Mouse (Mus musculus): ENCODE results near the gene Aplp1.

The Aplp1 gene

DNA sequence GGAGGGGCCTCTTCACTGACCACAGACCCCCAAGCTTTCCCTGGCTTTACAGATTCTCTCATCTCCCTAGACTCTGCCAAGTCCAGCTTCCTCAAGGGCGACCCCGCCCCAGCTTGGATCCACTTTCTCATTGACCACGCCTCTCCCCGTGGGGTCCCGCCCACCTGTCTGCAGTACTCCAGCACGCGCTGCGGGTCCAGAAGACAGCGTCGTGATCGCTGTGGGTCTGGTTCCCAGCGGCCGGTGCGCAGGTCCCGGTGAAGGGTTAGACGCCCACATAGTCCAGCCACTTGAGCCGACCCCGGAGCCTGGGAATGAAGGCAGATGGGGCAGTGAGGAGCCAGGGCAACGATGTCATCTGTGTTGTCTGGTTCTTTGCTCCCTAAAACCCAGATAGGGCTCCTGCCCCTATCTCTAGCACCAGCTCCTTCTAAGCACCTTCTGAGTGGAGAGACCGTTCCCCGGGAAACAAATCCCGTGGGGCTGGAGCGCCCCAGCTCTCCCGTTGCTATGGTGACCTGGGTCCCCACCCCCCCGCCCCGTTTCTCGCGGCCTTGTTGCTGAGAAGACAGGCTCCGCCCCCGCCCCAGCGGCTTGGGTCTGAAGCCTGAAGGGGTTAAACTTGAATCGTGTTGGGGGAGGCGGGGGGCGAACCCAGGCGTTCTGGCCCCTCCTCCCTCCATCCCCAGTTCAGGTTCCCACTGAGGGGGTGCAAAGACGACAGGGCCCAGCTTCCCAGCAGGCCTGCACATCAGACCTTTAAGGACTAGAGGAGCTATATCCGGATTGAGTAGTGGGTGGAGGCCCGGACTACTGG lies 973 bp downstream of the Aplp1 start:
- no peak for DNase-seq

DNA sequence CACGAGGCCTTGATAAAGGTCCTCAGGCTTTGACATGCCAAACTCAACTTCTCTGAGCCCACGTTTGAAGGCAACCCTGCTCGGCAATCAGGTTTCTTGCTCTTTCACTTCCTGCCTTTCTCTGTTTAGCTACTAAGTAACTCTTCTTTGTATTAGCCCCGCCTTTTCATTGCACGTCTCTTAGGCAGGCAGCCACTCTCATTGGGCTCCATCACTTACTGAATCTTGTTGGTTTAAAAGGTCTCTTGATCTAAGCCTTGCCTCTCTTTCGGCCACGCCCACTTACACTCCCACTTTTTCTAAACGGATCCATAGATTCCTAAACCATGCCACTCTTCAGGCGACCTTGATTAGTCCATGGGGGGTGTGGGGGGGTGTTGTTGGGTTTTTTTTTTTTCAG lies 1.6 kb downstream of the Aplp1 start:
- DNase-seq: no peak

DNA sequence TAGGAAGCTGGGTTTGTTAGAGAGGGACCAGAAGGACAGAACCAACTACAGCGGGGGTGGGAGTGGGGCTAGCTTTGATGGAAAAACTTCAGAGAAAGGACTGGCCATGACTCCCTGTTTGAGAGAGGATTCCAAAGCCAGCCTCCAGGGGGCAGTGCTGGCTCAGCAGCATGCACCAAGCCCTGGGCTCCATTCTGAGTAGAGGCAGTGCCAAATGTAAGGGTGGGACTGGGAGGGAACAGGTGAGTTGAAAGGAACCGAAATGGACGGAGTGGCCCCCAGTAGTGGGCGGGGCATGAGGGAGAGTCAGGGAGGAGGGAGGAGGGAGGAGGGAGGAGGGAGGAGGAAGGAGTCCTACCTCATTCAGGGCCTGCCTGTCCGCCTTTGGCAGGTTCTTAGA lies 4.6 kb downstream of the Aplp1 start:
- DNase-seq: peak; percentile 35

DNA sequence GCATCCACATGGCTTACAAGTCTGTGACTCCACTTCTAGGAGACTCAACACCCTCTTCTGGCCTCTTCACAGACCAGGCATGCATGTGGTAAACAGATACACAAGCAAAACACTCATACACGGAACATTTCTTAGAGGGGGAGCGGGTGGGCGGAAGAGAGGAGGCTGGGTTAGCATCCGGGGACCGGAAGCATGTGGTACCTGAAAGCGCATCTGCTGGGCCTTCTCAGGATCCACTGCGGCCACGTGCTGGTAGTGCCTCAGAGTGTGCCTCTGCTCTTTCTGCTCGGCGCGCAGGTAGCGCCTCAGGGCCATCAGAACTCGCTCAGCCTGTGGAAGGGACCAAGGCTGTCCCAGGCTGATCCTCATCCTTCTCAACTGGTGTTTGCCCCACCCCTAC lies 5.6 kb downstream of the Aplp1 start:
- no peak for DNase-seq

DNA sequence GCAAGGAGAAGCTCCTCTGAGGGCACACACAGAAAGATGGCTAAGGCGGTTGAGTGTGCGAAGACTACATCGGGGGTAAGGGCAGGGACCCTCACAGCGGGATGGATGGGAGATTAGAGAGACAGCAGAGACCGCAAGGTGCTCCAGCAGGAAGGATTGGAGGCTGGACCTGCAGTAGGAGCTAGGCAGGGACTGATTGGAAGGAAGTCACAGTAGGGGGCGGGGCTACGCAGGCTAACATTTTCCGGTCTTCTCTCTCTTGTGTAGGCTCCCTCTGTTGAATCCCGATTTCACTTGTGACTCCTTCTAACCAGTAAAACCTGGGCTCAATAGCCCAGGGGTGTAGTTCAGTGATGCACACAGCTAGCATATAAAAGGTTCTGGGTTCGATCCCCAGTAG lies 8.5 kb downstream of the Aplp1 start:
- no peak for DNase-seq

DNA sequence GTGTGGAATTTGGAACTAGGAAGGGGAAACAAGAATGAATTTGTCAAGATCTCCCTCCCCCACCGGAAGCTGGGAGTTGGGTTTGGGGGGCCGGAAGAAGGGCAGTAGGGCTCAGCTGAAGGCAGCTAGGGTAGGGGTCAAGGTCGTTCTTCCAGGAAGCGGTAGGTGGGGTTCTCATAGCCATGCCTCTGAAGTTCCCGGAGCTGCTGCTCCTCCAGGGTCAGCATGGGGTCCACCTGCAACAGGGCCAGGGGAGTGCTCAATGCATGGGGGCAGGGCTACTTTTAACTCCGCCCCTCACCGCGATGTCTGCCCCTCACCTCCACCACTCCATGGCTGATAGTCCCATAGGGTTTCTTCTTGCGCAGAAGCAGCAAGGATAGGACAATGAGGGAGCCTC lies 10.2 kb downstream of the Aplp1 start:
- DNase-seq: no peak

DNA sequence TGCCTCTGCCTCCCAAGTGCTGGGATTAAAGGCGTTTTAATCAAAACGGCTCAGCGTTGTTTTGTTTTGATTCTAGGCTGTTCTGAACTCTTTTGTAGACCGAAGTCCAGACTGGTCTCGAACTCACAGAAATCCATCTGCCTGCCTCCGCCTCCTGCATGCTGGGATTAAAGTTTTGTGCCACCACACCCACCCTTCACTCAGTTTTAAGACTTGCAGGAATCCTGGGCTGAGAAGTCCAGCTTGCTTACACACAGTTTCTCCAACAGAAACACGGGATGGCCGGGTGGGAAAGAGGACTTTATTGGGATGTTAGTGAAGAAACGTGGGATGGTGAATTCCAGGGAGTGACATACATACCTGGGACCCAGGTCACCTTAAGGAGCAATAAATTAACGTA lies 10.6 kb downstream of the Aplp1 start:
- DNase-seq: no peak

DNA sequence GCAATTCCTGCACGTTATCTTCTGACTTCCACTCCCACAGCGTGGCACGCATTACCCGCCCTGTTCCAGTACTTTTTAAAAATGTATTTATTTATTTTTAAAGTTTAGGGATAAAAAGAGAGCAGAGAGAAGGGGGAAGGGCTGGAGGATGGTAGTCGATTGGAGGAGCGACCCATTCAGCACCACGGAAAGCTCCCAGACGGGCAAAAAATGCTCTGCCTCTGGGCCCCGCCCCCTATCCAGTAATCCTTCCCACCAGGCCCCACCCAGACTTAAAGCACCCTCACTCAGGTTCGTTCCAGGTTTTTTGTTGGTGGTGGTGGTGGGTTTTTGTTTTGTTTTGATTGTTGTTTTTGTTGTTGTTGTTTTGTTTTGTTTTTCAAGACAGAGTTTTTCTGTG lies 11.1 kb downstream of the Aplp1 start:
- peak; percentile 49 for DNase-seq

DNA sequence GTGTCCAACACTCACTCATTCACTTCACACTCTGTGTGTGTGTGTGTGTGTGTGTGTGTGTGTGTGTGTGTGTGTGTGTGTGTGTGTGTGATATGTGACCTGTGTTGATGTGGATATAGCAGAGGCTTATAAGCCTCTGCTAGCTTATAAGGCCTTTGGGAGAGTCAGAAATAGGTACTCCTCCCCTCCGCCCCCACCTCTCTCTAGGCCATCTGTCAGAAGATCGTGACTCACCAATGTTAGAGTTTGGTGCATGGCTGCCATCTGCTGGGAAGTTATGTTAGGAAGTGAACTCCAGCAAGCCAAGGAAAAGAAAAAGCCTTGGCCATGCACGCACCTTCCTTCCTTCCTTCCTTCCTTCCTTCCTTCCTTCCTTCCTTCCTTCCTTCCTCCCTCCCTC lies 13.5 kb downstream of the Aplp1 start:
- peak; percentile 67 for DNase-seq

DNA sequence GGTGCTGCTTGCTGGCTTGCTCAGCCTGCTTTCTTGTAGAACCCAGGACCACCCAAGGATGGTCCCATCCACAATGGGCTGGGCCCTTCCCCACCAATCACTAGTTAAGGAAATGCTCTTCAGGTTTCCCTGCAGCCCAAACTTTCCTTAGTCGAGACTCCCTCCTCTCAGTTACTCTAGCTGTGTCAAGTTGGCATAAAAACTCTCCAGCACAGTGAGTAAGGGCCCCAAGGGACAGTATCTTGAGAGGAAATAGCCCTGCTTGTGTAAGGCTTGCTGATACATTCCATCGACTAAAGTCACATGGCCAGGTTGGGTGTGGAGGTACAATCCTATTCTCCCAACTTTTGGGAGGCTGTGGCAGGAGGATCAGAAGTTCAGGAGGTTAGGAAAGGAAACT lies 15.1 kb downstream of the Aplp1 start:
- DNase-seq: no peak

DNA sequence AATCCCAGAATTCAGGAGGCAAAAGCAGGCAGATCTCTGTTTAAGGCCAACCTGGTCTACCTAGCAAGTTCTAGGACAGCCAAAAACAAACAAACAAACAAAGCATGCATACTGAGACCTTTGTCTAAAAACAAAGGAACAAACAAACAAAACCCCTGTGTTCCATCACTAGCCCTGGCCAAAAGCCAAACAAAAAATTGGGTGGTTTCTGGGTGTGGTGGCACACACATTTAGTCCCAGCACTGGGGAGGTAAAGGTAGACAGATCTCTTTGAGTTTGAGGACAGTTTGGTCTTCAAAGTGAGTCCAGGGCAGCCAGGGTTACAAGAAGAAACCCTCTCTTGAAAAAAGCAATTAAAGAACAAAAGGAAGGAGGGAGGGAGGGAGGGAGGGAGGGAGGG lies 16.0 kb downstream of the Aplp1 start:
- DNase-seq: no peak

DNA sequence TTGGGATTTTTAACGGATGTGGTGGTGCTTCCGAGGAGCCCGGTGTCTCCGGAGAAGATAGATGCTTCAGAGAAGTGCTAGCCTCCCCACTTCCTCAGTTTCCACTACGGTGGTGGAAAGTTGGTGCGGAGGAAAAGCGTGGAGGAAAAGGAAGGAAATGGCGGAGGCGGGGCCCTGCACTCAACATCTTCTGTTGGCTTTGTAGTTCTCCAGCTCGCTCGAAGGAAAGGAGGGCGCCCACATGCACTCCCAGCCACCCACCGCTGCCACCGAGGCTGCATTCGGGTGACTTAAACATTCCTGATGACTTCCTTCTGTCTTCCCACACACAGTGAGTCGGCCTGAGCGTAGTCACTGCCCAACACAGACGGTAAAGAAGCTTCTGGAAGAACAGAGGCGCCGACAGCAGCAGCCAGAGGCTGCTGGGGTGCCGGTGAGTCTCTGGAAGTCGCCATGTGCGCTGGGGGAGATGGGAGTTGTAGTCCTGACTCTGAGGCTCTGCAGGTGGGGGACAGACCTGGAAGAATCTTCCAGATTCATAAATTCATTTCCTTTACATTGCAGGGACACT lies 22.2 kb downstream of the Aplp1 start:
- DNase-seq: peak; percentile 17

DNA sequence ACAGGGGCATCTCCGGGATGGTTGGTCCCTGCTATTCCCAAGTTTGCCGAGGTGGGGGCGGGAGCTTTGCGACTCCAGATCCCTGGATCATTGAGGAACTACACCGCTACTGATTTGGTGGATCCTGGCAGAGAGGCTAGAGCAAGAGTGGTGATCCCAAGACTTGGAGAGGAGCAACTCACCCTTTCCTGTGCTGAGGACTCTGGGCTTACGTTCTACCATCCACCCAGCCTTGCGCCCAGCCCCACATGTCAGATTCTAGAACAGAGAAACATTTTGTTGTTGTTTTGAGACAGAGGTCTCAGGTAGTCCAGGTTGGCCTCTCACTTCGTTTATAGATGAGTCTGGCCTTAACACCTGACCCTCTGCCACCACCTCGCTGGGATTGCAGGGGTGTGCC lies 22.8 kb downstream of the Aplp1 start:
- DNase-seq: peak; percentile 15

DNA sequence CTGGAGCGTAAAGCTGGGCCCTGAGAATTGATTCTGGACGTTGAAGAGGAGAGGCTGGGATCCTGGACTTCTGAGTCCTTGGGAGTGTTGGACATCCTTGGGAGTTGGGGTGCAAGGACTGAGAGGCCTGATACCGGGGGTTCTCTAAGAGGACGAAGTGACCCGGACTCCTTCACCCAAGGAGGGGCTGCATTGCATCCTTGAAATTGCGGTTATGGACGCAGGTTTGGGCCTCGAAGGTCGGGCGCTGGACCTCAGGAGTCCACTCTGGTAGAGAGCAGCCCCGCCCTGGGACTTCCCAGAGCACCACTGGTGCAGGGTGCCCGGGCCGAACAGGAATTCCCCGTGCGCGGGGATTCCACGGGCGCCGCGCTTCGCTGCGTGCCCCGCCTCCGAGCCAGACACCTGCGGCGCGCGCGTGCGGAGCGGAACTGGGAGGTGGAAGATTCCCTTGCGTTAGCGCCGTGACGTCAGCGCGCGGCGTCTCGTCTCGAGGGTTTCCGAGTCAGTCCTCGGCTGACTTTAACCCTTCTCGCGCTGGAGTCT lies 23.4 kb downstream of the Aplp1 start:
- DNase-seq: peak; percentile 81

DNA sequence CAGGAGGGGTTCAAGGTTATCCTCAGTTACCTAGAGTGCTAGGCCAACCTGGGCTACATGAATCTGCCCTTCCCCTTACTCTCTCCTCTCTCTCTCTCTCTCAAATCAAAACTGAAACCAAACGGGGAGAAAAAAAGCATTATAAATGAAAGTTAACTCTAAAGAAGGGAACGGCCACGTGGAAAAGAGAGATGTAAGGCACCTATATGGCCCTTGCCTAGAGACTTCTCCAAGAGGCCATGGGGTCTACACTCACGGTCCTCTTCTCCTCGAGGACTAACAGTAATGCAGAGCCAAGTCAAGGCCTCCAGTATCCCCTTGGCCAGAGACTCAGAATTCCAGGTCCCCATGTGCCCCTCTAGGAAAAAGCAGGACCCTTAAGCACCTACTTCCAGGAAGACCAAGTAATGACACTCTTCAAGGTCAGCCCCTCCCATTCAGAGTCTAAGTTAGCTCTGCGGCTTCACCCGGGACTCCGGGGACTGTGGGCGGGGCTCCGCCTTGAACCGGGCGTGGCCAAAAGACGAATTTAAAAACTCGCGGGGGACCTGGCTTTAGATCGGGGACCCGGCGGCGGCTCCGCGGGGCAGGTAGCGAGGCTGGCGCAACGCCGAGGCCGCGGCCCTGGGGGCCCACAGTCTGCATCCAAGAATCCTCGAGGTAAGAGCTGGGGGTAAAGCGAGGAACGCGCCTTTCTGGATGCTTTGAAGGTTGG lies 24.0 kb downstream of the Aplp1 start, which contains the start of gene Nfkbid:
Gene Nfkbid, plus strand, starts transcription at position 558 of the 715 bp plus-strand sequence.
- peak; percentile 70 for DNase-seq

DNA sequence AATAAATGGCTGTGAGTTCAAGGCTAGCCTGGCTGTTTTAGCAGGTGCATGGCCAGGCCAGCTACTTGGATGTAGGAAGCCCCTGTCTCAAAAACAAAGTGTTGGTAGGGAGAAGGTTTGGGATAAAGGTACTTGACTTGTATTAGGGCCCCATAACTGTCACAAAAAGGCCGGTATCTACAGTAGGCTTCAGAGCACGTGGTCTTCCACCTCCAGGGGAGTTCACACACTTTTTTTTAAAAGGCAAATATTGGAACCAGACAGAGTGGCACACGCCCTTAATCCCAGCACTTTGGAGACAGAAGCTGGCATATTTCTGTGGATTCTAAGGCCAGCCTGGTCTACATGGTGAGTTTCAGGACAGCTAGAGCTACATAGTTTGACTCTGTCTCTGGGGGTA lies 24.7 kb downstream of the Aplp1 start:
- no peak for DNase-seq

DNA sequence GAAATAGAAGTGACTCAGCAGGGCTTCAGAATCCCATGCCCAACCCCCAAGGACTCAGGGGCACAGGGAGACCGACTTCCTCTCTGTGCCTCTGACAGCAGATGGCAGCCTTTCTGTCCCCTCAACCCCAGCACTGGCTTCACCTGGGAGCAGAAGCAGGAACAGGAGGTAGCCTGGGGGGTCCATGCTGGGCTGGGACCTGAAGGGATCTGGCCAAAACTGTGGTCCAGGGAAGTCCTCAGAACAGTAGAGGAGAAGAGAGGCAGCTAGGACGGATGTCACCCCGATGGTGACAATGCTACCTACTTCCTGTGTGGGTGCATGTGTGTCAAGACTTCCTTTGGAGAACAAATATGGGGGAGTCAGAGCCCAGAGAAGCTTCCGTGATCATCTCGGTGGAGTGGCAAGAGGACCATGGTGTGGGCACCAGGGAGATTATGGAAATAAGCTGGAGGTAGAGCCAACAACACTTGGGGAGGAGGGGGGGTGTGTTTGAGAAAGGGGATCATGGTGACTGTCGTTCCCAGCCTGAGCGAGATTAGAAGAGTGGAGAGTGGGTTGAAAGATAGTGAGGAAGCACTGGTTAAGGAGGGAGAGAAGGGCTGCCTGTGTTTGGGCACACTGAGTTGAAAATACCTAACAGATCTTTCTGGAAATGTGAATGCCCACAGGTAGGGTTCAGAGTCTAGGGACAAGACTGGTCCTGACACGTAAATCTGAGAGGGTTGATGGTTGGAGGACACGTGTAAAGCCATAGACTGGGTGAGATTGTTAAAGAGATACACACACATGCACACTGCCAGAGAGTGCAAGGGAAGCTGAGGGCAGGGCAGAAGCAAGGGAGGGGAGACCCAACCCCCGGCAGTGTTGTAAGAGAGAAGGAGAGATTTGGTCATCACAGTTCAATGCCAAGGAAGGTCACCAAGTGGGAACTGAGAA lies 25.5 kb downstream of the Aplp1 start, which contains the start of gene Hcst:
Gene Hcst, minus strand, starts transcription at position 294 of the 939 bp plus-strand sequence.
- DNase-seq: no peak

DNA sequence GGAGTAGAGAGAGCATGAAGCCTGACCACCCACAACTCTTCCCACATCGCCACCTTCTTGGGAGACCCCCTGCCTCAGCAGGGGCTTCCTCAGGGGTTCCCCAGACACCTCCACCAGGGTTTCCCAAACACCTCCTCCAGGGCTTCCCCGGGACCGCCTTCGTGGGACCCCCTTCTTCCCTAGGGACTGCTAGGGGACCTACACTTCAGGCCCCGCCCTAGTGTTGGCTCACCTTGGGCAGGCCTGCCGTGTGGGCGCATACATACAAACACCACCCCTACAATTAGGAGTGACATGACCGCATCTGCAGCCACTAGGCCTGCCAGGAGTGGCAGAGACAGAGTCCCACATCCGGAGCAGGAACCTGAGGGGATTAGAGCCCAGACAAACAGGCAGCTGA lies 27.5 kb downstream of the Aplp1 start:
- no peak for DNase-seq

DNA sequence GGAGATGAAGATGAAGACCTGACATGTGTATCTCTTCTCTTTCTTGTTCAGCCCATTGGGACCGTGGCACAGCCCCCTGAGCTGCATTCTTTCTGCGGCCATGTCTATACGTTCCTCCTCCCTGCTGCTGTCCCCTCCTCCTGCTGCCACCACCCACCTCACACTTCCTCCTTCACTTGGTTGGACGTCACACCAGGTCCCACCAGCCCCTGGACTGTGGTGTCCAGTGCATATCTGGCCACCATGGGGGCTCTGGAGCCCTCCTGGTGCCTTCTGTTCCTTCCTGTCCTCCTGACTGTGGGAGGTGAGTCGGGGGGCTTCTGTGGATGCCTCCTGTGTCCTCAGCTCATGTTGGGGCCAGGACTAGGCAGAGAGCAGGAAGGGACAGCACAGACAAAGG lies 31.7 kb downstream of the Aplp1 start, which contains the start of gene Tyrobp:
Gene Tyrobp, plus strand, starts transcription at position 165 of the 400 bp plus-strand sequence.
- no peak for DNase-seq

DNA sequence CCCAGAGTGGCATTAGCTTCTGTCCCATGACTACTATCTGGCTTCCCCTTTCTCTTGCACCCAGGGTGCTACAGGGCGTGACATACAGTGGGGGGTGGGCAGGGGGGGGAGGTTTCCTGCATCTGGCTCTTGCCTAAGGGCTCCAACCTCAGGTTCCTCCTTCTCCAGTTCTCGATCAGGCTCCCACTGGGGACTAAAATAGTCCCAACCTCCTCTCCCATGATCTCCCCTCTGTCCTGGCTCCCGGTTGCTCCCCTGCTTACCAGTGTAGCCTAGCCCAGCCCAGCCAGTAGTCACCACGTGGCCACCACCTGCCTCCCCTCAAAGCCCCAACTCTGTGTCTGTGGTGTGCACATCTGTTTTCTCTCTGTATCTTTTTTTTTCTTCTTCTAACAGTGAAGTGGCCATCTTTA lies 32.6 kb downstream of the Aplp1 start:
- DNase-seq: no peak

DNA sequence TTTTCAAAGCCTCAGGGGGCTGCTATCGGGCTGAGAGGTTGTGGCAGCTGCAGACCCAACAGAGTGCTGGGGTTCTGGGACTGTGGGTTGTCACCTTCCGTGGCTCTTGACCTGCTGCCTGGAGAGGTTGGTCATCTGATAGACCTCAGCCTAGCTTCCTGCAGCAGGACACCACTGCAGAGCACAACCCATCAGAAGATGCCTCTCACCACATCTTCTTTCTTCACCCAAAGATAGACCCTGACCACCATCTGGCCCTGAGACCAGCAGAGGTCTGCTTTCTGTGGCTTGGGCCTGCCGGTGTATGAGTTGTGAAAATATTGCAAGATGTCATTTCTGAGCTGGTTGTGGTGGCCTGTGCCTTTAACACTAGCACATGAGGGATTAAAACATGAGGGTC lies 34.3 kb downstream of the Aplp1 start:
- no peak for DNase-seq

DNA sequence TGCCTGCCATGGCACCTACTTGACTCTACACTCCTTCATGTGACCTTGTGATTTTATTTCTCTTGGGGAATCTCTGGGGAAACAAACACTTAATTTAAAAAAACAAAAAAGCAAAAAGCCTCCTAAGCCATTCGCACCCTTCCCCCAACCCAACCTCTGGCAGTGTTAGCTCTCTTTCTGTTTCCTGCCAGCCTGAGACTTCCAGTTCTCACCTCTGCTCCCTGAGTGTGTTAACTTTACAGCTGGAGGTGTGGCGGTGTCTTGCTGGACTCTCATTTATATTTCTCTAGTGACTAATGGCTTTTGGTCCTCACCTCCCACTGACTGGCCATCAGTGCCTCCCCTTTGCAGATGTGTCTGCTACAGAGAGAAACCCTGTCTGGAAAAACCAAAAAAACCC lies 35.5 kb downstream of the Aplp1 start:
- DNase-seq: no peak

All from kidney, adult 9 months (tissue).